Mouse (Mus musculus) mouse embryonic stem cell (cell line): Measurements from ENCODE around the gene Msi1.

Experiments
- in situ Hi-C, 2 experiments: fragments of 300-500 bp; cut with MboI; formaldehyde crosslinking; loops; 1 replicate in 1 of 2; 3 replicates in 1 of 2; pipeline ENCODE4 v1.14.3; 2019 to 2020; ENCODE audit warnings: low sequenced_read_pairs in 2 of 2, low pct_unique_long_range_greater_than_20kb in 1 of 2, mixed read lengths in 1 of 2; ENCODE audit not compliant: unreplicated experiment in 1 of 2

The Msi1 gene

DNA sequence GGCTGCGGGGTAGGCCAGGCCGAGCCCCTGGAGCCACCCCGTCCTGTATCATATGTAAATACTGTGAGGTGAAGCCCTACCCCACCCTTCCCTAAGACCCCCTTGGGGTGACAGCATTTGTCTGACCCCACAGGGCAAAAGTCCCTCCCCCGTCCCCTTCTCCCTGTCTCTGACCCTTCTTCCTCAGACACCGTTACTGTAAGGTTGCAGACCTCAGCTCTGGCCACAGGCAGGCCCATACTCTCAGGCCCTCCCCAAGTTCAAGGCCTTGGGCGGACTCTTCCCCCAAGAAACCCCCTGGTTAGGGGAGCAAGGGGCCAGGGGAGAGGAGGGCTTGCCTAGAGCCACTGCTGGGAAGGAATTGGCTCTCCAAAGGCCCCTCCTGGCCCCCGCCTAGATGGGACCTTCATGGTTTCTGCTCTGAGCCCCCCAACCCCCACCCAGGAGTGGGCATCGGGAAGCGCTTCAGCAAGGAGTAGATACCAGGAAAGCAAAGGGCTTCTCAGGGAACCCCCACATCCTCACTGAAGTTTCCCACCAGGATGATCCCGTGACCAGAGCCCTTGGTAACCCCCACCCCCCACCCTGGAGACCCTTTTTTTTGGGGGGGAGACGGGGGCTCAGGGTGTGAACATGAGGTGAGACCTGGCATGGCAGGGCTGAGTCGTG is 25.2 kb downstream of the Msi1 start:
- in situ Hi-C loops = loop anchor here in 1 of 2 experiments (5.0 kb wide), 1 partner anchor 97 kb away; no protein-coding TSS in a partner anchor

DNA sequence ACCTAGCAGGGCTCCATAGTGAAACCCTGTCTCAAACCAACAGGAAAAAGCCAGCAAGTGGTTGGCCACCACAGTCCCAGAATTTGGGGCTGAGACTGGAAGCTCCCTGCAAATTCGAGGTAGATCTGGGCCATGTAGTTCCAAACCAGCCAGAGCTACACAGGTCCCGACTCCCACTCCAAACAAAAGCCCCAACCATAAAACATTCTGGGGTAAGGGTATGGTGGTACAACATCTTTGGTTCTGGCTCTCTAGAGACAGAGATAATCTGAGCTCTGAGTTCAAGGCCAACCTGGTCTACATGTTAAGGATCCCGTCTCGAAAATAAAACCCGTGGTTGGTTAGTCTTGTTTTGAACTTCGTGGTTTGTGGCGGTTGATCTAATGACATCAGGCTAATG is 26.4 kb downstream of the Msi1 start:
- in situ Hi-C loops = loop anchor here in 1 of 2 experiments (5.0 kb wide), 1 partner anchor 99 kb away; no protein-coding TSS in a partner anchor

DNA sequence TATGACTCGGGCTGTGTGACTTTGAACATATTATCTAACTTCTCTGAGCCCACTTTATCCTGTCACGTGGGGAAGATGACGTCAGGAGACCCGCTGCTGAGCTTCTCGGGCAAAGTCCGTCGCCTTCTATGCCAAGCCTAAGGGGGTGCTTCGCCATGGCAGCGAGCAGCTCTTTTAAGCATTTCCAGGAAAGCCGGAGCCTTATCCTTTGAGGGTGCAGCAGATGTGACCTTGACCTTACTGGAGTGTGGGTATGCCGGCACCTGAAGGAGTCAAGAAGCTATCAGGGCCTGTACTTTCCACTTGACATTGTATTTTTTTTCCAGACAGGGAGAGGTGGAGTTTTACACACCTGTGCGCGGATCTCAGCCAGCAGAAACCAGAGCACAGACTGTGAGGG is 29.5 kb downstream of the Msi1 start:
- in situ Hi-C loops = loop anchor here in 1 of 2 experiments (5.0 kb wide), 1 partner anchor 102 kb away; no protein-coding TSS in a partner anchor

DNA sequence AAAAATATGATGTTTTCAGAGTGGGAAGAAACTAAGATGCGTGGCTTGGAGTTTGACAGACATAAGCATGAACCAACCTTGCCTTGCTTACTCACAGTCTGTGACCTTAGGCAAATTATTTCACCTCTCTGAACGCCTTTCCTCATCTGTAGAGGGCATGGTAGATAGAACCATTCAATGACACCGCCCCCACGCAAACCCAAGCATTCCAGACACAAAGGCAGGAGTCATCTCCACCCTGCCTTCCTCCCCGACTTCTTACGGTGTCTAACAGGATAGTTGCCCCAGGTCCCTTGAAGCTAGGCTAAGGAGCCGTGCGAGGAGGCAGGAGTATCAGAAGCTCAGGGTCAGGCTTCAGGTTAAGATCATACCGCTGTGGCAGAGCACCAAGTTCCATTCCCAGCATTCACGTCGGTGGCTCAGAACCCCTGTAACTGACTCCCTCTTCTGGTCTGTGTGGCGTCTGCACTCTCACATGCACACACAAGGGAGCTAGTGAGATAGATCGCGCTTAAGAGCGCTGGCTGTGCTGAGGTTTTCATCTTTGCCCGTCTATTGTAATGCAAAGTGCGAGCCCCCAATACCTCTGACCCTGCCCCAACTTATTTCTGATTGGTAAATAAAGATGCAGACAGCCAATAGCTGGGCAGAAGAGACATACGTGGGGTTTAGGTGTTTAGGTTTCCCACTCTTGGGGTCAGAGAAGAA is 35.2 kb downstream of the Msi1 start:
- in situ Hi-C loops = loop anchor here in 1 of 2 experiments (5.0 kb wide), 1 partner anchor 117 kb away; the partner anchor contains the start of gene Cox6a1

DNA sequence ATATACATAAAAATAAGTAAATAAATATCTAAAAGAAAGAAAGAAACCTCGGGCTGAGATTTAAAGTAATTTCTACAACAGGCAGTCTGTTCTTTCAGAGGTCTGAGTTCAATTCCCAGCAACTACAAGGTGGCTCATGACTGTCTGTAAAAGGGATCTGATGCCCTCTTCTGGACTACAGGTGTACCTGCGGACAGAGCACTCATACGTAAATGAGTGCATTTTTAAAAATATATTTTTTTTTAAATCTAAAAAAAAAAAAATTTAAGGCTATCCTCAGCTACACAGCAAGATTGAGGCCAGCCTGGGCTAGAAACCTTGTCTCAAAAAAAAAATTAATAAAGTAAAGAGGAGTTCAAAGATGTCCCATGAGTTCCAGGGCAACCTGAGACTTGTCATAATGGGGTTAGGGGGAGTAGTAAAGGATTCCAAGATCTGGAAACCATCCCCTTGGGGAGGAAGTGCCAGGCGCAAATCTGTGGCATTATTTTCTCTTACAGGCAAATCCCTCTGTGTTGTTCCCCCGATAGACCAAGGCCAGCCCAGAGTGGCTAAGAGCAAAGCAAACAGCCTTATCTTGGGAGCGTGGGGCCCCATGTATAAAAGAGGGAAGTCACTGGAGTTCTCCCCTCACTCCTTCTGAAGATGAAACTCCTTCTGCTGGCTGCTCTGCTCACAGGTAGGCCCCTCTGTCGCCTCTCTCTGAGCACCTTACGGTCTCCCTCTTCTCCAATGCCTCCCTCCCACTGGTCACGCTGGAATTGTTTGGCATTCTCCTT is 36.4 kb downstream of the Msi1 start, which contains the start of gene Pla2g1b:
Pla2g1b (plus strand) TSS at position 621 of the 779 bp plus-strand sequence.
- in situ Hi-C loops = no loop called here

DNA sequence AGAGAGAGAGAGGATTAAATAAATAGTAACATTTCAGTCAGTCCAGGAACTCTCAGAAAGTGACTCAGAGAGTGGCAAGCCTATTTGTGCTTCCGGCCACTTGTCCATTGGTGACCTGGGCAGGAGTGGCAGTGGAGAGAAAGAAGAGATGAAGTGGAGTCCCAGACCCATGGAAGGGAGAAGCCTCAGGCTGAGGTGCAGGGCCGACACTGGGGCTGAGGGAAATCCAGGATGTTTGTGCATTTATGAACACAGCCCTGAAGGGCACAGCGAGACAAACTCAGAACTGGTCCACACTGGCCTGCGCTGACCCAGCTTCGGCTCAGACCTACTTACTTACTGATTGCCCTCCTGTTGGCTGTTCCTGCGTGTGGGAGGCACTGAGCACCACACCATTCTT is 40.4 kb downstream of the Msi1 start:
- in situ Hi-C loops = loop anchor here in 1 of 2 experiments (10.0 kb wide), 1 partner anchor 185 kb away; no protein-coding TSS in a partner anchor

DNA sequence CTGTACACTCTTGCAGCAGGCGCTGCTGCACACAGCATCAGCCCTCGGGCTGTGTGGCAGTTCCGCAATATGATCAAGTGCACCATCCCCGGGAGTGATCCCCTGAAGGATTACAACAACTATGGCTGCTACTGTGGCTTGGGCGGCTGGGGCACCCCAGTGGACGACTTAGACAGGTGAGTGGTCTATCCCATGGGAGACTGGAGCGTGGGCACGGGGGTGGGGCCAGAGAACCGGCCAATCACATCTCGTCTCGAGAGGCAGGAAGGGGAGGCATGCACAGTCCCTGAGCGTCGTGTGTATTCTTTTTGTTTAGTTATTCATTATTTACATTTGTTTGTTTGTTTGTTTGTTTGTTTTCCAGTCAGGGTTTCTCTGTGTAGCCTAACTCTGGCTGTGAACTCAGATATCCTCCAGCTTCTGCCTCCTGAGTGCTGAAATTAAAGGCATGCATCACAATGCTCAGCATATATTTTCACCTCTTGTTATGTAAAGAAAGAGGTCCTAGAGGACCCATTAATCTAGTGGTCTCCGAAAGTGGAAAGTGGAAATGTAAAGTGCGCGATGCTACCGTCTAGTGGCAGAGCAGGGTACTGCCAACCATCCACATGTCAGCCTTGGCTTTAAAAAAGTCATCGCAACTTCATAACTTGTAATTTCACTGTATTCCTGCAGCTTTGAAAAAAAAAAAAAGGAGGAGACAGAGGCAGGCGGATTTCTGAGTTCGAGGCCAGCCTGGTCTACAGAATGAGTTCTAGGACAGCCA is 41.5 kb downstream of the Msi1 start:
- in situ Hi-C loops = loop anchor here in 1 of 2 experiments (10.0 kb wide), 1 partner anchor 186 kb away; no protein-coding TSS in a partner anchor

DNA sequence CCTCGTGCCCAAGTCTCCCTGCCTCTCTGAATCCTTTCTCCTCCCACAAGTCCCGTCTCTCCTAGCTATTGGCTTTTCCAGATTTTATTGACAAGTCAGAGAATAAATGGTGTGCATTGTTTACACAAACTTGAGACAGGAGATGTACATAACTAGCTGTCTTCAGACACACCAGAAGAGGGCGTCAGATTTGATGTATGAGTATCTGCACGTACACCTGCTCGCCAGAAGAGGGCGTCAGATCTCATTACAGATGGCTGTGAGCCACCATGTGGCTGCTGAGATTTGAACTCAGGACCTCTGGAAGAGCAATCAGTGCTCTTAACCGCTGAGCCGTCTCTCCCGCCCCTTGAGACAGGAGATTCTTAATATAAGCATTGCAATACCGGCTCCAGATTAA is 43.8 kb downstream of the Msi1 start:
- in situ Hi-C loops = loop anchor here in 1 of 2 experiments (10.0 kb wide), 1 partner anchor 188 kb away; no protein-coding TSS in a partner anchor

DNA sequence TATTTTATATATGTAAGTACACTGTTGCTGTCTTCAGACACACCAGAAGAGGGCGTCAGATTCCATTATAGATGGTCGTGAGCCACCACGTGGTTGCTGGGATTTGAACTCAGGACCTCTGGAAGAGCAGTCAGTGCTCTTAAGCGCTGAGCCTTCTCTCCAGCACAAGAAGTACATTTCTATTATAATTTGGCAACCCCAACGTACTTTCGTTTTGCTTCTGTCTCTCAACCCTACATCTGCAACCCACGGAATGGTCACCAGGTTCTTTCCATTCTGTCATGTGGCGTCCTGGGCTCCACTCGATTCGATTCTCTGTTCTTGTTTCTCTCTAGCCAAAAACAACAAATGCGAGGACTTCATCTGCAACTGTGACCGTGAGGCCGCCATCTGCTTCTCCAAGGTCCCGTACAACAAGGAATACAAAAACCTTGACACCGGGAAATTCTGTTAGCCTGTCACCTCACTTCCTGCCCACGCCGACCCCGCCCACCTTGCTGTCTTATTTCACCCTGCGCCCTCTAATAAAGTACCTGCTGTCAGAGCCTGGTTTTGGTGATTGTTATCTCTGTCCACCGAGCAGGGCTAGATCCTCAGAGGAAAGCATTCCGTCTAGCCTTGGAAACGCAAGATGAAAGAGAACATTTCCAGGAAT is 44.9 kb downstream of the Msi1 start:
- in situ Hi-C loops = loop anchor here in 1 of 2 experiments (10.0 kb wide), 1 partner anchor 190 kb away; no protein-coding TSS in a partner anchor

DNA sequence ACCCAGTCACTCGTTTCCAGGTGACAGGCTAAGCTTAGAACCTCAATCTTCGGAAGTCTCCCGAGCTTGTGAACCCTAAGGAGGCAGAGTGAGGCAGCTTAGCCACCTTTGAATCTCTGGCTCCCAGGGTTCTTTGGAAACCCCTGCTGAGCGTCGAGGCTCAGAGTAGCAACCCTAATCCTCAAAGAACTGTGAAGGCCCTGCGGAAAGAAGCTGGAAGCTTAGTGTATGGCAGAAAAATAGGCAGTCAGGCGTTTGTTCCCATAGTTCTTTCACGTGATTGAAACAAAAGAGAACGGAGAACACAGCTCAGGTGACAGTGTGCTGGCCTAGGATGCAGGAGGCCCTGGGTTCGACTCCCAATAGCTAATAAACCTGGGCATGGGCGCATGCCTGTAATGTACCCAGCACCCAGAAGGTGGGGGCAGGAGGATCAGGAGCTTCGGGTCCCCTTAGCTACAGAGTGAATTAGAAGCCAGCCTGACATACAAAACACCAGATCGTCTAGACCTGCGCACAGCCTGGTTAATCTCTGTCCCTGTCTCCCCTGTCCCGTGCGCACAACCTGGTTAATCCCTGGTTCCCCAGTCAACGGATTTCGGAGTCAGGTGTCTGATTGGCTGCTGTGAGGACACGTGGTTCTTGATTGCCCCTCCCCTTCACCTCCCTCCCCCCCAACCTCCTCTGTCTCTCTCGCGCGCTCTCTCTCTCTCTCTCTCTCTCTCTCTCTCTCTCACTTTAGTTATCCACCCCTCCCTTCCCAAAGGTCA is 46.1 kb downstream of the Msi1 start:
- in situ Hi-C loops = loop anchor here in 1 of 2 experiments (10.0 kb wide), 1 partner anchor 191 kb away; no protein-coding TSS in a partner anchor

DNA sequence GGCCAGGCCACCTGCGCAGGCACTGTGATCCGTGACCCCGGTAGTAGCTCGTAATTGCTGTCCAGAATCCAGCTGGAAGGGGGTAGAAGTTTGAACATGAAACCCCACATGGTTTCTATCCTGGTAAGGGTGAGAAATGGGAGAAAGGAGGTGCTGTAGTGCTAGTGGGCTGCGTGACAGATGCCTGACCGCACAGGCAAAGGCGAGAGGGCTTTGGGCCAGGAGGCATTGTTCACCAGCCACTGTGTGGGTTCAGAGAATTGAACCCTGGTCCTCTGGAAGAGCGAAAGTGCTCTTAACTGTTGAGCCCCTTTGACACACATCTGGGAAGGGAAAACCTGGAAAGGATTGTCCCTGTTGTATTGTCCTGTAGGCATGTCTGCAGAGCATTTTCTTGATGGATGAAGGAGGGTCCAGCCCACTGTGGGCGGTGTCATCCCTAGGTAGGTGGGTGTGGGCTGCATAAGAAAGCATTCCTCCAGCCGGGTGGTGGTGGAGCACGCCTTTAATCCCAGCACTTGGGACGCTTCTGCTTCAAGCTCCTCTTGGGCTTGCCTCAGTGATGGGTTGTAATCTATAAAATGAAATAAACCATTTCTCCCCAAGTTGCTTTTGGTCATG is 46.8 kb downstream of the Msi1 start:
- in situ Hi-C loops = loop anchor here in 1 of 2 experiments (10.0 kb wide), 1 partner anchor 191 kb away; no protein-coding TSS in a partner anchor

DNA sequence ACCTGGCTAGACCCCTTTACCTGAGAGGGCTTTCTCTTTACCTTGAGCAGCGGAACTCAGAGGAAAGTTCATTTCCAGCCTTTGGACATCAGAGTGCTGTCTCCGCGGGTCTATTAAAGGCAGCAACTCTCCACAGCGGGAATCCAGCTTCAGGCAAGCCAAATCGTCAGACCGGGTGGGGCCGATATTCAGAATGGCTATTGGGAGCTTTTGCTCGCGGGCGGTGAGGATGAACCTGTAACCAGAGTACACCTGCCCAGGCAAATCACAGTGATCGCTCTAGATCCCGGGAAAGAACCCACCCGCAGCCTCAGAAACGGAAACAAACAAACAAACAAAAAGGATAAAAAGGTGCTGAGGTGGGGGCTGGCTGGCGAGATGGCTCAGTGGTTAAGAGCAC is 50.2 kb downstream of the Msi1 start:
- in situ Hi-C loops = loop anchor here in 1 of 2 experiments (10.0 kb wide), 1 partner anchor 195 kb away; no protein-coding TSS in a partner anchor

DNA sequence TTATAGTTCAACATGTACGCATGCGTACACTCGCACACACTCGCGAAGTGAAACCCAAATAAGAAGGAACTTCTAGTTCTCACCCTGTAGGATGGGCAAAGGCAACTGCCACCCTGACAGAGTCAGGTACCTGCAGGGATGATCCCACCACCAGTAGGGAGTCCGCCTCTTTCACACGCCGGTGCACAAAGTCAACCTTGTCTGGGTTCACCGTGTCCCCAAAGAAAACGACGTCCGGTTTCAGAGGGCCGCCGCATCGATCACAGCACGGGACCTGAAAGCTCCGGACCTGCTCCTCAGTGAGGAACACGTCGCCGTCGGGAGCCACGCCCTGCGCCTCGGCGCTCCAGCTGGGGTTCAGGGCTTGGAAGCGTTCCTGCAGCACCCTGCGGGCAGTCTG is 50.7 kb downstream of the Msi1 start:
- in situ Hi-C loops = no loop called here

DNA sequence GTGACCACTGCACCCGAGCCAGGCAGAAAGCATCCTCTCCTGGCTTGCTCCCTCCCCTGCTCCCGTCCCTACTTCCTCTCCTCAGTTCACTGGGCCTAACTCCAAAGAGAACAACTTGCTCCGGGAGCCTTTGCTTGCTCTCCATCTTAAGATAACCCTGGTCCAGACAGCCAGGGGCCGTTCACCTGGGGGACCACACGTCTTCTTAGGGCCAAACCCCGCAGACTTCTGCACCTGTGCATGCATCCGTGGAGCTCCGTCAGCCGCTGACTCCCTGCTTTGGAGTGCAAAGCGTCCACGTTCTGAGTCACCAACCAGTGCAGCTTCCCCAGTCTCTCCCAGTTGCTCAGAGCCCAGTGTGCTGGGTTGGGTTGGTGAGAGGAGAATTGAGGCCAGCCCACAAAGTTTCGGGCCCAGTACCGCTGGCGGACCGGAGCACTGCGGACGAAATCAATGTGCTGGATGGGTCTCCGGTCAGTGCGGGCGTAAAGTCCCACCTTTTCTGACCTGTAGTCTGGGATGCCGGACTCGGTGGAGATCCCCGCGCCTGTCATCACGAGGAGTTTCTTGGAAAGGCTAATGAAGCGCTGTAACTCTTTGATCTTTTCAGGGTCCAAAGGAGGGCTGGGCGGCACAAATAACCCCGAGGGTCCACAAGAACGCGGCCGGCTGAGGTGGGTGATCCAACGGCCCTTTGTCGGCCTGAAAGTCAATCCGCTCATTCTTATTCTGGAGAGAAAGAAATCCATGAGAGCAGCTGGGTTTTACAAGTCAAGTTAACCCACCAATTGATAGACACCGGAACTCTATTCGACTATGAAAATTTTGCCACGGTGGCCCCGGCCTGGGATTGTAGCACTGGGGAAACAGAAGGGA is 53.2 kb downstream of the Msi1 start:
- in situ Hi-C loops = no loop called here

DNA sequence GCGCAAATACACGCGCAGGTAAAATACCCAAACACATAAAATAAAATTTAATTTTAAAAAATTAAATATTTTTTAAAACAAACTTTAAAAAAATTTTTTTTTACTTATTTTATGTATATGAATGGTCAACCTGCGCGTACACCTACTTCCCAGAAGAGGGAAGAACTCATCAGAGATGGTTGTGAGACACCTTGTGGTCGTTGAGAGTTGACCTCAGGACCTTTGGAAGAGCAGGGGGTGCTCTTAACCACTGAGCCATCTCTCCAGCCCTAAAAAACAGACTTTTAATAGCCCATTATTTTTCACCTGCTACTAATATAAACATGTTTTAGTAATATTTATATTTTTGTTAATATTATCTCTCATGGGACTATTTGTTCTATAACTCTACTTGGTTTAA is 54.0 kb downstream of the Msi1 start:
- in situ Hi-C loops = no loop called here
